Mouse (Mus musculus): Measurements from ENCODE around the gene Tchhl1. TPM values are rescaled to one million over a fixed set of nuclear protein-coding genes. Genes with fewer than 3 reads are reported as not detected.
"Not testable (repeated sequence)": the region's sequence is repeated elsewhere in the genome, so short reads cannot be mapped to it uniquely, and the experiment has no call there.

Gene Tchhl1
- polyA plus RNA-seq, 1 experiment from 2014 or later, result not detected

GRCm38 (mm10) chr3:93480053-93480452 is 11.5 kb downstream of the Tchhl1 start:
- no peak for DNase-seq (ENCODE audit: extremely low spot score, low spot score)
- no peaks in the 10 kb centered on the region for H3K36me3 ChIP-seq (replicated peaks)
- no peaks in the 10 kb centered on the region for H3K27me3 ChIP-seq (ENCODE audit: poor library complexity, severe bottlenecking)
- H3K4me3 ChIP-seq, result no peak overlapping the region
- no peaks in the 10 kb centered on the region for H3K9me3 ChIP-seq
- 96% methylated on average over 1 of the region's 1 CpGs for WGBS
- H3K4me1 ChIP-seq, result no peaks in the 10 kb centered on the region
- H3K27ac ChIP-seq, result no peak overlapping the region

- DNase-seq (ENCODE audit: extremely low spot score, low spot score), result no peak
- WGBS, result 81% methylated on average over 2 of the region's 2 CpGs
- Histone ChIP-seq H3K4me1 (no peaks in the 10 kb centered on the region), H3K9me3 (no peaks in the 10 kb centered on the region), H3K27me3 (ENCODE audit: poor library complexity, severe bottlenecking) (no peaks in the 10 kb centered on the region), H3K27ac (no peak overlapping the region), H3K36me3 (replicated peaks) (no peaks in the 10 kb centered on the region), H3K4me3 (no peak overlapping the region)
Measured at GRCm38 (mm10) chr3:93481982-93482616, 13.5 kb downstream of the Tchhl1 start.

GRCm38 (mm10) chr3:93485611-93486010 is 17.1 kb downstream of the Tchhl1 start:
- WGBS, result 90% methylated on average over 3 of the region's 3 CpGs
- Histone ChIP-seq H3K4me1 (no peaks in the 10 kb centered on the region), H3K27ac (no peak overlapping the region), H3K4me3 (no peak overlapping the region), H3K27me3 (ENCODE audit: poor library complexity, severe bottlenecking) (no peaks in the 10 kb centered on the region), H3K9me3 (no peaks in the 10 kb centered on the region), H3K36me3 (replicated peaks) (no peaks in the 10 kb centered on the region)
- no peak for DNase-seq (ENCODE audit: extremely low spot score, low spot score)

- Histone ChIP-seq H3K36me3 (replicated peaks) (no peaks in the 10 kb centered on the region), H3K4me1 (no peaks in the 10 kb centered on the region)
- 88% methylated on average over 2 of the region's 2 CpGs for WGBS
Measured at GRCm38 (mm10) chr3:93488541-93488940, 20.0 kb downstream of the Tchhl1 start.

GRCm38 (mm10) chr3:93492176-93492575 is 23.6 kb downstream of the Tchhl1 start:
- no peaks in the 10 kb centered on the region for H3K9me3 ChIP-seq
- no peak overlapping the region for H3K27ac ChIP-seq
- H3K4me3 ChIP-seq, result no peak overlapping the region
- DNase-seq (ENCODE audit: extremely low spot score, low spot score), result no peak
- H3K4me1 ChIP-seq, result no peaks in the 10 kb centered on the region
- no peaks in the 10 kb centered on the region for H3K36me3 ChIP-seq (replicated peaks)
- WGBS, result 85% methylated on average over 3 of the region's 3 CpGs
- no peaks in the 10 kb centered on the region for H3K27me3 ChIP-seq (ENCODE audit: poor library complexity, severe bottlenecking)

More at GRCm38 (mm10) chr3:93488541-93488940, 20.0 kb downstream of the Tchhl1 start:
- no peak overlapping the region for H3K4me3 ChIP-seq
- no peak overlapping the region for H3K27ac ChIP-seq
- DNase-seq (ENCODE audit: extremely low spot score, low spot score), result no peak
- H3K27me3 ChIP-seq (ENCODE audit: poor library complexity, severe bottlenecking), result no peaks in the 10 kb centered on the region
- H3K9me3 ChIP-seq, result no peaks in the 10 kb centered on the region

- no peak overlapping the region for H3K4me3 ChIP-seq
- no peaks in the 10 kb centered on the region for H3K4me1 ChIP-seq
- WGBS, result 2% methylated on average over 4 of the region's 4 CpGs
- no peaks in the 10 kb centered on the region for H3K36me3 ChIP-seq (replicated peaks)
- H3K9me3 ChIP-seq, result no peaks in the 10 kb centered on the region
- no peaks in the 10 kb centered on the region for H3K27me3 ChIP-seq (ENCODE audit: poor library complexity, severe bottlenecking)
- no peak overlapping the region for H3K27ac ChIP-seq
- DNase-seq (ENCODE audit: extremely low spot score, low spot score), result peak; percentile 29
Measured at GRCm38 (mm10) chr3:93493992-93494391, 25.4 kb downstream of the Tchhl1 start.

GRCm38 (mm10) chr3:93494774-93495173 is 26.2 kb downstream of the Tchhl1 start:
- H3K4me1 ChIP-seq; H3K9me3 ChIP-seq; DNase-seq (ENCODE audit: extremely low spot score, low spot score); H3K27me3 ChIP-seq (ENCODE audit: poor library complexity, severe bottlenecking); H3K27ac ChIP-seq; H3K36me3 ChIP-seq (replicated peaks); H3K4me3 ChIP-seq: not testable (repeated sequence)
- 32% methylated on average over 5 of the region's 5 CpGs for WGBS

GRCm38 (mm10) chr3:93497131-93497530 is 28.6 kb downstream of the Tchhl1 start:
- Histone ChIP-seq H3K4me3 (no peak overlapping the region), H3K36me3 (replicated peaks) (no peaks in the 10 kb centered on the region), H3K9me3 (no peaks in the 10 kb centered on the region), H3K4me1 (no peaks in the 10 kb centered on the region), H3K27ac (no peak overlapping the region), H3K27me3 (ENCODE audit: poor library complexity, severe bottlenecking) (no peaks in the 10 kb centered on the region)
- DNase-seq (ENCODE audit: extremely low spot score, low spot score), result no peak
- WGBS, result 87% methylated on average over 3 of the region's 3 CpGs

GRCm38 (mm10) chr3:93499129-93499528 is 30.6 kb downstream of the Tchhl1 start:
- Histone ChIP-seq H3K27me3 (ENCODE audit: poor library complexity, severe bottlenecking) (no peaks in the 10 kb centered on the region), H3K27ac (no peak overlapping the region), H3K4me3 (no peak overlapping the region), H3K9me3 (peaks cover 3% of the 10 kb centered on the region; the same call in 1 of the 2 replicates), H3K4me1 (no peaks in the 10 kb centered on the region), H3K36me3 (replicated peaks) (no peaks in the 10 kb centered on the region)
- DNase-seq (ENCODE audit: extremely low spot score, low spot score), result no peak

GRCm38 (mm10) chr3:93504536-93505189 is 36.1 kb downstream of the Tchhl1 start:
- DNase-seq (ENCODE audit: extremely low spot score, low spot score), result no peak
- no peaks in the 10 kb centered on the region for H3K36me3 ChIP-seq (replicated peaks)
- peaks cover 3% of the 10 kb centered on the region; the same call in 1 of the 2 replicates for H3K9me3 ChIP-seq
- 87% methylated on average over 7 of the region's 7 CpGs for WGBS
- no peak overlapping the region for H3K27ac ChIP-seq
- H3K4me3 ChIP-seq, result no peak overlapping the region
- H3K27me3 ChIP-seq (ENCODE audit: poor library complexity, severe bottlenecking), result no peaks in the 10 kb centered on the region
- 0 out of 2 replicates have a peak, but pooled peaks cover 6% of the 10 kb centered on the region for H3K4me1 ChIP-seq

GRCm38 (mm10) chr3:93505960-93506863 is 37.7 kb downstream of the Tchhl1 start:
- DNase-seq (ENCODE audit: extremely low spot score, low spot score), result no peak

GRCm38 (mm10) chr3:93506881-93507325 is 38.3 kb downstream of the Tchhl1 start:
- H3K27ac ChIP-seq, result no peak overlapping the region
- H3K36me3 ChIP-seq (replicated peaks), result no peaks in the 10 kb centered on the region
- WGBS, result 71% methylated on average over 5 of the region's 5 CpGs
- no peak for DNase-seq (ENCODE audit: extremely low spot score, low spot score)
- H3K4me3 ChIP-seq, result no peak overlapping the region
- H3K9me3 ChIP-seq, result peaks cover 3% of the 10 kb centered on the region; the same call in 1 of the 2 replicates
- H3K4me1 ChIP-seq, result 0 out of 2 replicates have a peak, but pooled peaks cover 6% of the 10 kb centered on the region
- no peaks in the 10 kb centered on the region for H3K27me3 ChIP-seq (ENCODE audit: poor library complexity, severe bottlenecking)

More at GRCm38 (mm10) chr3:93505960-93506863, 37.7 kb downstream of the Tchhl1 start:
- H3K27ac ChIP-seq, result no peak overlapping the region
- WGBS, result 37% methylated on average over 30 of the region's 30 CpGs
- H3K4me1 ChIP-seq, result 0 out of 2 replicates have a peak, but pooled peaks cover 6% of the 10 kb centered on the region
- H3K4me3 ChIP-seq, result no peak overlapping the region
- H3K36me3 ChIP-seq (replicated peaks), result no peaks in the 10 kb centered on the region
- peaks cover 3% of the 10 kb centered on the region; the same call in 1 of the 2 replicates for H3K9me3 ChIP-seq
- no peaks in the 10 kb centered on the region for H3K27me3 ChIP-seq (ENCODE audit: poor library complexity, severe bottlenecking)

All from forebrain, embryonic 10.5 days (tissue).